Mouse (Mus musculus): Measurements from ENCODE around the gene Zfp335. TPM values are rescaled to one million over a fixed set of nuclear protein-coding genes. Genes with fewer than 3 reads are reported as not detected.

The Zfp335 gene
- total RNA-seq, 2 experiments from 2014 or later, result 29.0 to 30.9 TPM

GRCm38 (mm10) chr2:164942692-164943290 lies 31.2 kb upstream of the Zfp335 start:
- TF ChIP-seq CTCF (conservative IDR thresholded peaks at IDR 0.05), result no peak
- Histone ChIP-seq H3K27ac (no peak overlapping the region), H3K4me3 (no peak overlapping the region)
- DNase-seq (ENCODE audit: low spot score in 2 of 2), result no peak

DNA sequence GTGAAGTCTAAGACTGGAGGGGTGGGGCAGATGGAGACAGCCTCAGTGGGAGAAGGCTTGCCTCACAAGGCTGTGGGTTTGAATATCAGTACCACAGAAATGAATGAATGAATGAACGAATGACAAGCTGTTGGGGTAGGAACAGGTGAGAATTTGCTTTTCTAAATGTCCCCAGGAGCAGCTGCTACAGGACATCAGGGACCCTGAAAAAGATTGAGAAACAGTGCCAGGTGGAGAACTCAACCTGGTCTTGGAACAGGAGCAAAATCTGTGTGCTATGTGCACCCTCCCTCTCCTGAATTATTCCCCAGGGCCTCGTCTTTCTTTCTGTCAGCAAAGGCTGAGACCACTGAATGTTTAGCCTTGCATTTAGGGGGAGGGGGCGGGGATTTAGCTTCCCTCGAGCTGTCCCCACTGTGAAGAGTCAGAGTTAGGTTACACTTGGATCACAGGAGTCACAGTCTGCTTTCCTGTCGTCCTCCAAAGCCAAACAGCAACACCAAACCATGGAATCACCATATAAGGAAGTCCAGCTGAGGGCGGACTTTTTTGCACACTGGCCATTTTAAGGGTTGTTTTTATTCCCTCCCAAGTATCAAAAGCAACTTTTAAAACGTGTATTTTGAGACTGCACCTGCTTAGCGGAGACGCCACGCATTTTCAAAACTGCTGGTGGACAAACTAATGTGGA lies 28.7 kb upstream of the Zfp335 start, which contains the start of gene Mmp9:
Gene Mmp9, plus strand, starts transcription at position 641 of the 691 bp plus-strand sequence.
- no peak within 1 kb of the TSS for H3K27ac ChIP-seq
- no peak within 1 kb of the TSS for H3K4me3 ChIP-seq
- no peak for TF ChIP-seq CTCF (conservative IDR thresholded peaks at IDR 0.05)
- DNase-seq (ENCODE audit: low spot score in 2 of 2), result no peak

DNA sequence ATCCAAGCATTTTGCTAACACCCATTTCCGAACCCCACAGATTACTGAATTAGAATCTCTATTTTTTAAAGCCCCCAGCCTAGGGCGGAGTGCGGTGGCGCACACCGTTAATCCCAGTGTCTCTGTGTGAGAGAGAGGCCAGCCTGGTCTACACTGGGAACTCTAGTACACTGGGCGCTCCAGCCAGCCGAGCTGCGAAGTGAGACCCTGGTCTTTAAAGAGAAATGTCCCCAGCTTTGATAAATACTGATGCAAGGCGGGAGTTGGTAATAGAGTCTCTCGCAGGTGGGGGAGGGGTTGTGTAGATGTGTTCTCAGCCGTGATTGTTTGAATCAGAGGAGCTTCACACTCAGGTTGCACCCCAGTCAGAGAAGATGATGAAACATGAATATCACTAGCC lies 27.5 kb upstream of the Zfp335 start:
- DNase-seq (ENCODE audit: low spot score in 2 of 2), result peak in 1 of 2 experiments; percentile 22
- Histone ChIP-seq H3K4me3 (peak overlapping the region; percentile 59), H3K27ac (peak overlapping the region; percentile 90)
- no peak for TF ChIP-seq CTCF (conservative IDR thresholded peaks at IDR 0.05)

DNA sequence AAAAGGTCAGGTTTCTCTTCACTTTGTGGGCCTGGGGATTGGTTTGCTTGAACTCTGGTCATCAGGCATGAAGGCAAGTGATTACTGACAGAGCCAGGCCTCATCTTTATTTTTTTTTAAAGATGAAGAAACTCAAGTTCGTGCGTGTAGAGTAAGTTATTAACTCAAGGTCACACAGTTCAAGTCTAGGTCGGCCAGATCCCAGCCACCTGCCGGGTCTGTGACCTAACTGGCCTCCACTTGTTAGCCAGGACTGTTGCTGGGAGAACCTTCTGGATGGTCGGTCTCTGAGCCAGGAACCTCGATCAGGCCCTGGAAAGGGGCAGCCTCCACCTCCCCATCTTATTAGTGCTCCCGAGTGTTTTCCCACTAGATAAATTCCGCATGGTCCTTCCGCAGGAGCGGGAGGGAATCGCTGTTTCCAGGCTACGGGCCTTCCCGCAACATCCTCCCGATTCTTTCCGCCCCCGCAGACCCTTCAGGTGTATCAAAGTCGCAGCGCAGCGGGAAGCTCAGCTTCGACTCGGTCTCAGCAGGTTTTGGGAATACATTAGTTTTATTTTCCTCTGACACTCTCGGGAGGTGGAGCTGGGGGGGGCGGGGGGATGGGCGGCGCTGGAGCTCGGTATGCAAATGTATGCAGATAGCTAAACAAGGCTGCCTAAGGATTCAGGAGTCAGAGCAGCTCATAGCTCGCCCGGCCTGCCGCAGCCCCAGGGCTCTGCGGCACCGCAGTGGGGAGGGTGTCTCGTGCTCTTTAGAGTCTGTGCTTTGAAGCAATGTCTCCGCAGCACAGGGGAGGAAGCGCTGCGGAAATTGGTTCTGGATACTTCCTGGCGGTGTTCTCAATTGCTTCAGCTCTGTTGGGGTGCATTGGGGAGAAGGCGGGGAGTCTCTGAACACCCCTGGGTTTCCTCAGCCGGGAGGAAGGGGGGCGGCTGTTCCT lies 26.9 kb upstream of the Zfp335 start:
- no peak for TF ChIP-seq CTCF (conservative IDR thresholded peaks at IDR 0.05)
- DNase-seq (ENCODE audit: low spot score in 2 of 2), result peak; percentile 39 to 49
- peak overlapping the region; percentile 90 for H3K27ac ChIP-seq
- peak overlapping the region; percentile 59 for H3K4me3 ChIP-seq

- Histone ChIP-seq H3K4me3 (no peak overlapping the region), H3K27ac (no peak overlapping the region)
- TF ChIP-seq CTCF (conservative IDR thresholded peaks at IDR 0.05), result no peak
- DNase-seq (ENCODE audit: low spot score in 2 of 2), result no peak
Observed at GRCm38 (mm10) chr2:164935991-164936390, 24.4 kb upstream of the Zfp335 start.

- TF ChIP-seq CTCF (conservative IDR thresholded peaks at IDR 0.05), result no peak
- no peak overlapping the region for H3K27ac ChIP-seq
- DNase-seq (ENCODE audit: low spot score in 2 of 2), result no peak
- H3K4me3 ChIP-seq, result no peak overlapping the region
Observed at GRCm38 (mm10) chr2:164933534-164933933, 22.0 kb upstream of the Zfp335 start.

DNA sequence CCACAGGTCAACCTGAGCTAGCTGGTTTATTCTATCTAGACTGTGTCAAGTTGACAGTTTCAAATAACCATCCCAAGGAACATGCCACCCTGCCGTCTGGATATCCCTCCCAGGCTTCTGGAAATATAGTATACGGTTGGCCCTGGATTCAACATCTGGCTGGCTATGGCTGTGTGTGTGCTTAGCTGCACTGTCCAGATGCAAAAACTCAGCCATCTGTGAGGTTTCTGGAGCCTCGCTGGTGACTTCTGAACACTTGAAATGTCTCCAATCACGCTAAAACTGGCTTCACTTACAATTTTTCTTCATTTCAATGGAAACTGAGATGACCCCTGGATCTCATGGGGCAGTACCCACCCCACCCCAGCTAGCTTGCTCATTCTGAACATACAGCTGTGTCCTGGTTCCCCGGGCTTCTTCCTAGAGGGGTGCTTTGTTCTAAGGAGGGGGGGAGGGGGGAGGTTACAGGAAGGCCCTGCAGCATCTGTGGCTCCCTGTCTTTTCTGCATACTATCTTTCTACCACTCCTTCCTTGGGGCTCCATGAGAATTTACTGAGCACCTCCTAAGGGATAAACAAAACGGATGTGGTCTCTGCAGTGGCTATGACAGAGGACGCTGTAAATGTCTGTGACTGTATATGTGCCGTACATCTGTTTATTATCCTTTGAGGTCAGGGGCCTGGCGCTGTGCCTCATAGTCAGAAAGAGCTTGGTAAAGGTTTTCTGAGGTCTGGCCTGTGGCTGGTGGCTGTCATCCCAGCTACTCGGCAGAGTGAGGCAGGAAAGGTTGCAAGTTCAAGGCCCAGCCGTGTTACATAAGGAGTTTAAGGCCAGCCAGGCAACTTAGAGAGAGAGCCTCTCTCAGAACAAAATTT lies 19.4 kb upstream of the Zfp335 start:
- Histone ChIP-seq H3K27ac (no peak overlapping the region), H3K4me3 (no peak overlapping the region)
- no peak for TF ChIP-seq CTCF (conservative IDR thresholded peaks at IDR 0.05)
- DNase-seq (ENCODE audit: low spot score in 2 of 2), result no peak

DNA sequence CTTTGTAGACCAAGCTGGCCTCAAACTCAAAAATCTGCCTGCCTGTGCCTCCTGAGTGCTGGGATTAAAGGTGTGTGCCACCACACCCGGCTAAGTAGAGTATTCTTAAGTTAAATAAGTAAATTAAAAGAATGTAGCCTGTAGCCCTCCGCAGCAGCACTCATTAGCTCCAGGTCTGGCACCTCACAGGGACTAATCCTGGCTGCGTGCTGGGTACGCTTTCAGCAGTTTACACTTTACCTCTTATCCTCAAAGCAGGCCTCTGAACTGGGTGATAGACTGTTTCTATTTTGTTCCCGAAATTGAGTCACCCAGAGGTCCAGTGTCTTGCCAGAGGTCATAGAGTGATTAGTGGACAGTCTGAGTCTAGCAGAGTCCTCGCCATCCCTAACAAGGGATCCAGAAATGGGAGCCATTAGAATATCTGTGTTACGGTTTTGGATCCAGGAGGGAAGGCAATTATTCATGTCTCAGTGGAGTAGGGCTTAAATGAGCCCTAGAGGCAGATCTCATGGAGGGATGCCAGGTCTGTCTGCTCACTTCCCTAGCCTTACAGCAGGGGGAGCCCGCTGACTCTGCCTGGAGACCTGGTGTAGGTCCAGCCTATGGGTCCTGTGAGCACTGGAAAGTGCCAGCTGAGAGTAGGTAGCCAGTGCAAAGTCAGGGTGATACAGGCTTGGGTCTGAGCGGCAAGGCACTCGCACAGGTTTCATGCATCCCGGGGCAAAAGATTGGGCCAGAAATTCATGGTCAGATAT lies 12.7 kb upstream of the Zfp335 start:
- Histone ChIP-seq H3K27ac (no peak overlapping the region), H3K4me3 (no peak overlapping the region)
- peak; percentile 96 for TF ChIP-seq CTCF (conservative IDR thresholded peaks at IDR 0.05)
- peak; percentile 89 to 92 for DNase-seq (ENCODE audit: low spot score in 2 of 2)

DNA sequence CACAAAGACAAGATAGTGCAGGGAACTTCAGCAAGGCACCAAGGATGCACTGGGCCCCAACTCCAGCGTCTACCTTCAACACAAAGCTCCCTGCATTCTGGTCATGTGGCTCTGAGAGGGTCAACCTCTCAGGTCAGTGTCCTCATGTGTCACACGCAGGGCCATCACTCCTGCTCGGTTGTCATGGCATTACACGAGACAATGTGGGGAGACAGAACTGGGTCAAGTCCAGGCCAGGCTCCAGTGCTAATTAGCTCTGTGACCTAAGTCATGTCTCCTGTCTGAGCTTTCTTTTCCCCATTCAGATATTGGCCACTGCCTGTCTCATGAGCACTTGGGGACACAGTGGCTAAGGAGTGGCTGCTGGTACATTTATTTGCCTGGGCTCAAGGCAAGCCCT lies 11.7 kb upstream of the Zfp335 start:
- TF ChIP-seq CTCF (conservative IDR thresholded peaks at IDR 0.05), result no peak
- Histone ChIP-seq H3K4me3 (no peak overlapping the region), H3K27ac (no peak overlapping the region)
- DNase-seq (ENCODE audit: low spot score in 2 of 2), result no peak

- no peak for DNase-seq (ENCODE audit: low spot score in 2 of 2)
- no peak for TF ChIP-seq CTCF (conservative IDR thresholded peaks at IDR 0.05)
- no peak overlapping the region for H3K4me3 ChIP-seq
- no peak overlapping the region for H3K27ac ChIP-seq
Observed at GRCm38 (mm10) chr2:164921984-164922383, 10.4 kb upstream of the Zfp335 start.

DNA sequence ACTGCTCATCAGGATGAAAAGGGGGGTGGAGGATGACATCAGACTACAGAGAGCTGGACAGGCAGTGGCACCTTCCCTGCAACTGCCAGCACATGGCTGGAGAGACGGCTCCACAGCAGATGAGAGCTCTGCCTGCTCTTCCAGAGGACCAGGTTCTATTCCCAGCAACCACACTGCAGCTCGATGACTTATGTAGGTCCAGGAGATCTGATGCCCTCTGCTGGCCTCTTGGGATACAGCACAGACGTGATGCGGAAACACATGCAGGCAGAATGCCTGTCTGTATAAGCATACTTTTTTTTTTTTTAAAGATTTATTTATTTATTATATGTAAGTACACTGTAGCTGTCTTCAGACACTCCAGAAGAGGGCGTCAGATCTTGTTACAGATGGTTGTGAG lies 6.8 kb upstream of the Zfp335 start:
- Histone ChIP-seq H3K4me3 (no peak overlapping the region), H3K27ac (no peak overlapping the region)
- TF ChIP-seq CTCF (conservative IDR thresholded peaks at IDR 0.05), result peak; percentile 69
- no peak for DNase-seq (ENCODE audit: low spot score in 2 of 2)
